Mouse (Mus musculus): ENCODE data around the gene Akap13.
"Not testable (repeated sequence)": the region's sequence is repeated elsewhere in the genome, so short reads cannot be mapped to it uniquely, and the experiment has no call there.

- 0 out of 2 replicates have a peak, but pooled peaks have one; percentile 10 for TF ChIP-seq CTCF (IDR thresholded peaks at IDR 0.05; ENCODE audit: low read depth)
- not testable (repeated sequence) for TF ChIP-seq EP300 (IDR thresholded peaks at IDR 0.05; ENCODE audit: low read depth)
Observed at GRCm38 (mm10) chr7:75788069-75788800, 332.9 kb downstream of the Akap13 start.
